Mouse (Mus musculus) limb, embryonic 15.5 days (tissue): ENCODE measurements around the gene Mid1. TPM values are rescaled to one million over a fixed set of nuclear protein-coding genes. Genes with fewer than 3 reads are reported as not detected.
"Not testable (repeated sequence)": the region's sequence is repeated elsewhere in the genome, so short reads cannot be mapped to it uniquely, and the experiment has no call there.

Experiments
- ATAC-seq: fragments of 200-750 bp; cut with Nextera tagmentation; 2 replicates; pipeline ENCODE4 v1.8.0; 2017; ENCODE audit warnings: low read depth, moderate TSS enrichment; ENCODE audit not compliant: insufficient number of reproducible peaks, low FRiP score, low TSS enrichment
- H3K27ac ChIP-seq: fragments of 300-500 bp; sonication (generic); 2 replicates; pipeline ENCODE4 v1.5.1; 2015; ENCODE audit warnings: moderate library complexity, mild to moderate bottlenecking, inconsistent platforms
- H3K27me3 ChIP-seq: fragments of 300-500 bp; sonication (generic); 2 replicates; pipeline ENCODE4 v1.6.1; 2015; ENCODE audit warnings: inconsistent platforms
- H3K36me3 ChIP-seq: fragments of 300-500 bp; sonication (generic); 2 replicates; pipeline ENCODE4 v1.6.1; 2015; ENCODE audit warnings: inconsistent platforms
- H3K4me1 ChIP-seq: fragments of 300-500 bp; sonication (generic); 2 replicates; pipeline ENCODE4 v1.6.1; 2015; ENCODE audit warnings: inconsistent platforms
- H3K4me2 ChIP-seq: fragments of 300-500 bp; sonication (generic); 2 replicates; pipeline ENCODE4 v1.6.1; 2015; ENCODE audit warnings: mild to moderate bottlenecking, inconsistent platforms
- H3K4me3 ChIP-seq: fragments of 300-500 bp; sonication (generic); 2 replicates; pipeline ENCODE4 v1.5.1; 2015; ENCODE audit warnings: mild to moderate bottlenecking, inconsistent platforms
- H3K9ac ChIP-seq: fragments of 300-500 bp; sonication (generic); 2 replicates; pipeline ENCODE4 v1.6.1; 2015; ENCODE audit warnings: inconsistent platforms
- H3K9me3 ChIP-seq: fragments of 300-500 bp; sonication (generic); 2 replicates; pipeline ENCODE4 v1.6.1; 2016; ENCODE audit warnings: inconsistent platforms
- WGBS: fragments of 180-500 bp; shearing (Covaris S2); methylation state at CpG from one replicate; pipeline ENCODE4 v1.1.7; 2015; 5-methylcytosine and 5-hydroxymethylcytosine counted together
- polyA plus RNA-seq: library from polyadenylated mRNA; unstranded; fragments of >200 nt; fragmentation: Nextera tagmentation; extraction: Ambion mirVana; gene quantifications from 2 replicates; pipeline ENCODE4 v1.2.1, GENCODE M21; 2015

The Mid1 gene
- polyA plus RNA-seq, 1 experiment from 2014 or later = 9.7 TPM

GRCm38 (mm10) chrX:169992951-169993547, 308.1 kb downstream of the Mid1 start:
- not testable (repeated sequence) for H3K4me3 ChIP-seq, H3K9ac ChIP-seq, H3K27me3 ChIP-seq, H3K4me1 ChIP-seq, ATAC-seq, H3K27ac ChIP-seq, H3K4me2 ChIP-seq
- Histone ChIP-seq H3K9me3 (peaks cover 20% of the 10 kb centered on the region), H3K36me3 (peaks cover 19% of the 10 kb centered on the region)
- WGBS = 27% methylated on average over 3 of the region's 8 CpGs

- not testable (repeated sequence) for ATAC-seq, H3K4me3 ChIP-seq, H3K36me3 ChIP-seq, H3K4me1 ChIP-seq, H3K9ac ChIP-seq, H3K27ac ChIP-seq, H3K4me2 ChIP-seq, H3K27me3 ChIP-seq
- peaks cover 10% of the 10 kb centered on the region for H3K9me3 ChIP-seq
- 18% methylated on average over 3 of the region's 33 CpGs for WGBS
These were observed 309.2 kb downstream of the Mid1 start for GRCm38 (mm10) chrX:169994011-169994865.

GRCm38 (mm10) chrX:169994866-169995711, 310.1 kb downstream of the Mid1 start:
- H3K9me3 ChIP-seq, H3K27me3 ChIP-seq, H3K4me3 ChIP-seq, ATAC-seq, H3K4me1 ChIP-seq, H3K4me2 ChIP-seq, H3K9ac ChIP-seq, H3K36me3 ChIP-seq, H3K27ac ChIP-seq: not testable (repeated sequence)
- 28% methylated on average over 2 of the region's 2 CpGs for WGBS

- H3K36me3 ChIP-seq, H3K4me1 ChIP-seq, H3K27ac ChIP-seq, H3K9me3 ChIP-seq, H3K4me2 ChIP-seq, H3K4me3 ChIP-seq, ATAC-seq, H3K27me3 ChIP-seq, H3K9ac ChIP-seq: not testable (repeated sequence)
- WGBS = no CpG with 5 or more reads among the region's 17 CpGs
These were observed 311.0 kb downstream of the Mid1 start for GRCm38 (mm10) chrX:169995909-169996521.

- not testable (repeated sequence) for ATAC-seq, H3K27ac ChIP-seq, H3K9me3 ChIP-seq, H3K4me2 ChIP-seq, H3K27me3 ChIP-seq, H3K36me3 ChIP-seq, H3K9ac ChIP-seq, H3K4me1 ChIP-seq, H3K4me3 ChIP-seq
- WGBS = no CpG with 5 or more reads among the region's 46 CpGs
These were observed 311.9 kb downstream of the Mid1 start for GRCm38 (mm10) chrX:169996926-169997325.

- 0% methylated on average over 1 of the region's 40 CpGs for WGBS
- not testable (repeated sequence) for H3K36me3 ChIP-seq, ATAC-seq, H3K27ac ChIP-seq, H3K9ac ChIP-seq, H3K4me1 ChIP-seq, H3K27me3 ChIP-seq, H3K9me3 ChIP-seq
- peak overlapping the region; percentile 31 for H3K4me3 ChIP-seq
- peak overlapping the region; percentile 46 for H3K4me2 ChIP-seq
These were observed 312.5 kb downstream of the Mid1 start for GRCm38 (mm10) chrX:169997456-169997853.

GRCm38 (mm10) chrX:169997854-169998456, 313.0 kb downstream of the Mid1 start:
- Histone ChIP-seq H3K4me3 (peak overlapping the region; percentile 31), H3K4me2 (peak overlapping the region; percentile 46)
- not testable (repeated sequence) for H3K27me3 ChIP-seq, H3K9me3 ChIP-seq, H3K27ac ChIP-seq, H3K36me3 ChIP-seq, H3K4me1 ChIP-seq, H3K9ac ChIP-seq
- 6% methylated on average over 6 of the region's 37 CpGs for WGBS
- peak; percentile 62; the same call in 1 of the 2 replicates for ATAC-seq

- WGBS = 8% methylated on average over 2 of the region's 4 CpGs
- H3K36me3 ChIP-seq, H3K27me3 ChIP-seq, H3K9me3 ChIP-seq, H3K4me1 ChIP-seq, H3K4me3 ChIP-seq, H3K9ac ChIP-seq, H3K27ac ChIP-seq, ATAC-seq, H3K4me2 ChIP-seq: not testable (repeated sequence)
These were observed 313.7 kb downstream of the Mid1 start for GRCm38 (mm10) chrX:169998559-169999219.

- H3K4me1 ChIP-seq, H3K4me2 ChIP-seq, H3K36me3 ChIP-seq, H3K27me3 ChIP-seq, H3K9ac ChIP-seq, H3K4me3 ChIP-seq, H3K9me3 ChIP-seq, H3K27ac ChIP-seq: not testable (repeated sequence)
- peak; percentile 78; the same call in 1 of the 2 replicates for ATAC-seq
- 35% methylated on average over 6 of the region's 11 CpGs for WGBS
These were observed 314.4 kb downstream of the Mid1 start for GRCm38 (mm10) chrX:169999226-169999883.

GRCm38 (mm10) chrX:169999912-170000641, 315.1 kb downstream of the Mid1 start:
- not testable (repeated sequence) for H3K9ac ChIP-seq, H3K27ac ChIP-seq

More at GRCm38 (mm10) chrX:169999912-170000641, 315.1 kb downstream of the Mid1 start:
- H3K4me1 ChIP-seq, H3K9me3 ChIP-seq, H3K36me3 ChIP-seq, H3K4me2 ChIP-seq, ATAC-seq, H3K27me3 ChIP-seq, H3K4me3 ChIP-seq: not testable (repeated sequence)
- WGBS = 14% methylated on average over 2 of the region's 3 CpGs
